Mouse (Mus musculus) erythroblast, embryonic 14.5 days (primary cell): ENCODE data around the gene Engase.

Experiments used
- GATA1 ChIP-seq: IDR thresholded peaks from 2 replicates; pipeline ENCODE4 v1.6.1; 2012; ENCODE audit warnings: low read length, inconsistent platforms, mixed read lengths
- TAL1 ChIP-seq: IDR thresholded peaks from 3 replicates; pipeline ENCODE4 v1.6.1; 2012; ENCODE audit warnings: low read length, inconsistent platforms, mixed read lengths

- TF ChIP-seq TAL1 = no peak
- TF ChIP-seq GATA1 = no peak
These were observed 16.3 kb upstream of the Engase start for GRCm38 (mm10) chr11:118460280-118460679.
